In the genomic region with DNA sequence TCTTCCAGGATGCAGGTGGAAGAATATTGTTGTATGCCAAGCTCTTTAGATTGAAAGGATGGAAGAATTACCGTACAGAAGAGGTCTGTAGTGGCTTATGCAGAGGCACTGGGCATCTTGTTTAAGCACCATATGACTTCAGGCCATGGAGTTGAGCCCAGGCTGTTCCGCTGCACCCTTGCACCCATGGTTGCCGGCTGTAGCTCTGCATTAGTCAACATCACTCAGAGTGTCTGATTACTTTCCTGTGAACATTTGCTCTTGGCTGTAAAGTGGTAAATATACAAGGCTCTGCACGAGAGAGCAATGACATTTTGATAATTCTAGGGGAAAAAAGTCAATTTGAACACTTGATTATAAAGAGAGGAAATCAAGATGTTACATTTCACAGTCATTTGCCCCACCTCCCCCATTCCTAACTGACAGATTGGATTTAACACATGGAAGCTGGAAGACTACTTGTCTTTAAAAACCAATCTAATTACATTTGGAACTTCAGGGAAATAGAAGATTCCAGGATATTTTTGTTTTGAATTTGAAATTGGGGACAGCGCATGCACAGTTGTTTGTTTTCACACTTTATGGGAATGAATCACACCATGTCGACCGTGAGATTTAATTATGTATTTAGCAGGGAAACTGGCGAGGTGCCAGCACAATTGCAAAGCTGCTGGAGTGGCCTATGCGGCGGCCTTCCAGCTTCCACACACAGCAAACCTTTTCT, we compare ENCODE assay signal across 8 mouse cellular contexts.
DNase-seq lines count a peak whose midpoint lies in the region; ATAC-seq and TF ChIP-seq lines count a peak whose summit lies in the region.

No protein-coding gene starts in this region.

- no peaks in the 10 kb centered on the region for H3K27me3 ChIP-seq in neural tube, embryonic 11.5 days (ENCODE audit: control insufficient read depth, insufficient read depth, low read length)
- H3K27me3 ChIP-seq in stomach, postnatal 0 days (ENCODE audit: control insufficient read depth, insufficient read depth, low read length) = no peaks in the 10 kb centered on the region

- no peaks in the 10 kb centered on the region for H3K4me1 ChIP-seq in neural tube, embryonic 11.5 days (ENCODE audit: control insufficient read depth, insufficient read depth, low read length)
- no peaks in the 10 kb centered on the region for H3K4me1 ChIP-seq in stomach, postnatal 0 days (replicated peaks; ENCODE audit: control insufficient read depth, insufficient read depth)

- no peak overlapping the region for H3K4me2 ChIP-seq in neural tube, embryonic 11.5 days (ENCODE audit: low read depth)
- H3K4me2 ChIP-seq in stomach, postnatal 0 days (replicated peaks; ENCODE audit: low read depth) = no peak overlapping the region

- 82% methylated on average over 10 of the region's 10 CpGs for WGBS in neural tube, embryonic 11.5 days
- WGBS in stomach, postnatal 0 days = 33% methylated on average over 10 of the region's 10 CpGs

- no peak overlapping the region for H3K4me3 ChIP-seq in neural tube, embryonic 11.5 days (ENCODE audit: low read depth, low read length)
- H3K4me3 ChIP-seq in stomach, postnatal 0 days (ENCODE audit: low read depth, low read length) = no peak overlapping the region

- no peak for TF ChIP-seq EP300 in stomach, postnatal 0 days (optimal IDR thresholded peaks at IDR 0.05)

- no peaks in the 10 kb centered on the region for H3K9me3 ChIP-seq in neural tube, embryonic 11.5 days (ENCODE audit: control insufficient read depth, low read length)
- H3K9me3 ChIP-seq in stomach, postnatal 0 days (ENCODE audit: control insufficient read depth, low read length) = no peaks in the 10 kb centered on the region

- H3K36me3 ChIP-seq in neural tube, embryonic 11.5 days (ENCODE audit: control insufficient read depth, insufficient read depth, low read length) = no peaks in the 10 kb centered on the region
- H3K36me3 ChIP-seq in stomach, postnatal 0 days (ENCODE audit: control insufficient read depth, insufficient read depth, low read length) = no peaks in the 10 kb centered on the region

- H3K9ac ChIP-seq in neural tube, embryonic 11.5 days (ENCODE audit: low read length) = no peak overlapping the region
- no peak overlapping the region for H3K9ac ChIP-seq in stomach, postnatal 0 days (ENCODE audit: low read length)

- H3K27ac ChIP-seq in neural tube, embryonic 11.5 days (ENCODE audit: low read depth, low read length) = no peak overlapping the region
- H3K27ac ChIP-seq in stomach, postnatal 0 days (replicated peaks) = no peak overlapping the region

- no peak for TF ChIP-seq CTCF in stomach, postnatal 0 days (IDR thresholded peaks at IDR 0.05; ENCODE audit: low read depth)

- intact Hi-C loops in left cerebral cortex, postnatal 14 days (cut with DNase I) = no loop called here

- ATAC-seq in neural tube, embryonic 11.5 days (ENCODE audit: insufficient read depth, low FRiP score, low TSS enrichment) = 0 out of 2 replicates have a peak, but pooled peaks have one; percentile 20
- no peak for ATAC-seq in stomach, postnatal 0 days (ENCODE audit: low FRiP score, low TSS enrichment)
- no peak for ATAC-seq in activated CD4-positive, CD25-positive, alpha-beta regulatory T cell, adult 4 months

- peak; percentile 47 to 77 for DNase-seq in cerebellum, postnatal 25 days
- DNase-seq in cerebellum, adult 11 months = no peak
- DNase-seq in neural tube, embryonic 11.5 days (ENCODE audit: low spot score) = no peak
- no peak for DNase-seq in neural tube, embryonic 10.5 days (ENCODE audit: extremely low spot score, low spot score)
- DNase-seq in left cerebral cortex, postnatal 14 days (ENCODE audit: low spot score in 2 of 2) = peak; percentile 42 to 65
- peak; percentile 57 for DNase-seq in stomach, postnatal 0 days (ENCODE audit: low spot score)
- DNase-seq in thymus, postnatal 0 days (ENCODE audit: low spot score) = no peak

Comparison
In these comparisons a context has a peak if more than half of its experiments do, and no peak if none do; other contexts are left out.
1. DNase-seq: peak in cerebellum, postnatal 25 days (2 of 2), left cerebral cortex, postnatal 14 days (2 of 2) and stomach, postnatal 0 days (single experiment); none in cerebellum, adult 11 months (single experiment), neural tube, embryonic 11.5 days (single experiment), neural tube, embryonic 10.5 days (single experiment) and thymus, postnatal 0 days (single experiment).